Mouse (Mus musculus) gastrocnemius, adult 8-10 months (tissue): ENCODE data around the gene Tat. TPM values are rescaled to one million over a fixed set of nuclear protein-coding genes. Genes with fewer than 3 reads are reported as not detected.

Experiments
- DNase-seq, 2 experiments: peaks; one replicate each; pipeline ENCODE4 v3.0.0; 2022; ENCODE audit warnings: low spot score in 2 of 2
- total RNA-seq, 4 experiments: library from RNA; stranded (reverse); gene quantifications; 2 replicates each; pipeline ENCODE4 v1.2.4; 2022

Gene Tat
- total RNA-seq, 4 experiments from 2014 or later = 0.59 TPM; not detected in 3

DNA sequence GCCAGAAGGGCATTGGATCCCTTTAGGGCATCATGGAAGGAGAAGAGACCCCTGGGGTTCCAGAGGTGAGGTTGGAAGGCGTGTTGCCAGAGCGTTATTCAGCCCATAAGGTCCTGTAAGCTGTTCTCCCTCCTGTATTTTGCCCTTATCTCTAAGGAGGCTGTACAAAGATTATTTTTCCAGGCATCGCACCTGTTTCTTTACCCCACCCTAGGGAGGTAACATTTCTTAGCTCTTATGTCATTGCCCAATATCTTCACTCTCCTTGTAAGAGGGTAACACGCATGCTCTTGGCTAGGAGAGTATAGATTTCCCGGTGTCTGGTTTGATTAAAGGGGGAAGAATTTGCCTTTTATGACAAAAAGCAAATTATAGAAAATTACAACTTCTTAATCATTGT is 49.4 kb downstream of the Tat start, which contains the start of gene Chst4:
Gene Chst4, minus strand, starts transcription at position 82 of the 400 bp plus-strand sequence.
- no peak for DNase-seq

DNA sequence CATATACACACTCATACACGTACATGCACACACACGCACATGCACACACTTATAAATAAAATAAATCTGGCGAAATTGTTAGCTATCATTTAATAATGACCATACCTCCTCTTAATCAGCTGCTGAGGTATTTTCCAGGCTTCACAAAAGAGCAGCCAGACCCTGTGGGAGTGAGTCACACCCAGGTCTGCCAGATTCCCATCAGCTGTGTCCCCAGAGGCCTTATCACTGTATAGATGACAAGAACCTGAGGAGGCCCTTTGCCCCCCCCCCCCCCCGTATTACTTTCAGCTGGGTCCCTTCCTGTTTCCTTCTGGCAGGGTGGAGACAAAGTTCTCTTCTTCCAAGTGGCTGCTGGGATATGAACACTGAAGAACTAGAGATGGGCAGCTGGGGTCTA is 50.3 kb downstream of the Tat start:
- DNase-seq = no peak

Other genes with a start within 250 kb of the Tat start
- gene Ap1g1, start 211.9 kb upstream of the Tat start, total RNA-seq = 10 to 100 TPM; 28.2 to 36.4 (median 30.6) TPM
- gene Phlpp2, start 121.9 kb upstream of the Tat start, total RNA-seq = 1 to 10 TPM; 2.3 to 2.9 (median 2.9) TPM
- not detected for gene Marveld3, start 28.2 kb upstream of the Tat start, total RNA-seq
- gene Chst4, start 49.3 kb downstream of the Tat start, total RNA-seq = not detected
- gene Zfp612, start 89.3 kb downstream of the Tat start, total RNA-seq = 1 to 10 TPM; 4.4 to 7.0 (median 5.8) TPM
- not detected for gene Gm21964, start 110.8 kb downstream of the Tat start, total RNA-seq
- gene Gm17720, start 112.3 kb downstream of the Tat start, total RNA-seq = not detected
- gene Calb2, start 177.8 kb downstream of the Tat start, total RNA-seq = not detected
- gene Cmtr2, start 225.2 kb downstream of the Tat start, total RNA-seq = 1 to 10 TPM; 2.6 to 4.4 (median 3.4) TPM